Mouse (Mus musculus): ENCODE results near the gene Ivns1abp. TPM values are rescaled to one million over a fixed set of nuclear protein-coding genes. Genes with fewer than 3 reads are reported as not detected.
"Not testable (repeated sequence)": the region's sequence is repeated elsewhere in the genome, so short reads cannot be mapped to it uniquely, and the experiment has no call there.

The Ivns1abp gene
- polyA plus RNA-seq, 1 experiment from 2014 or later = 319 TPM

- 46% methylated on average over 3 of the region's 3 CpGs for WGBS
These were observed 2.0 kb upstream of the Ivns1abp start for GRCm38 (mm10) chr1:151342311-151342710.

DNA sequence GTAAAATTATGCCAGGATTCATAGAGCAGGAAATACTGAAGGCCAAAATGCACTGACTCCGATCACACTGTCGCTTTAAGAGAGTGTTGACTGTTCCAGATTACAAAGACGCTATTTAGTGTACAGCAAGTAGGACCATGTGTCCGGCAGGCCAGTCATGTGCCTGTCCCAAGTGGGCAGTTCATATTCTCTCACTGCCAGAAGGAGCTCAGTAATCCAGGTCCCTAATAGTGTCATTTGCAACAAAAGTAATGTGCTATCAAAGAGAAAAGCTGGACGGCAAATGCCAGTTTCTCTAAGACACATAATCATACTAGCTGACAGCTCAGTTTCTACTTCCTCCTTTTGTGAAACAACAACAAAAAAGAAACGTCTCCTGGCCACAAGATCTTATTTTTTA lies 1.3 kb upstream of the Ivns1abp start:
- H3K9ac ChIP-seq = 0 out of 2 replicates have a peak overlapping the region, but pooled peaks have one; percentile 18
- H3K27ac ChIP-seq (ENCODE audit: poor library complexity, severe bottlenecking) = peak overlapping the region; percentile 94
- H3K4me3 ChIP-seq = peak overlapping the region; percentile 76
- H3K4me1 ChIP-seq (replicated peaks) = peaks cover 56% of the 10 kb centered on the region
- ATAC-seq (ENCODE audit: insufficient number of reproducible peaks, low FRiP score) = no peak
- no peaks in the 10 kb centered on the region for H3K27me3 ChIP-seq (replicated peaks)
- WGBS = 17% methylated on average over 6 of the region's 6 CpGs
- no peaks in the 10 kb centered on the region for H3K36me3 ChIP-seq
- H3K9me3 ChIP-seq (replicated peaks) = no peaks in the 10 kb centered on the region
- H3K4me2 ChIP-seq = peak overlapping the region; percentile 85

More at GRCm38 (mm10) chr1:151342311-151342710, 2.0 kb upstream of the Ivns1abp start:
- no peak overlapping the region for H3K4me3 ChIP-seq
- peak overlapping the region; percentile 51; the same call in 1 of the 2 replicates for H3K27ac ChIP-seq (ENCODE audit: poor library complexity, severe bottlenecking)
- no peak for ATAC-seq (ENCODE audit: insufficient number of reproducible peaks, low FRiP score)
- no peak overlapping the region for H3K9ac ChIP-seq
- no peaks in the 10 kb centered on the region for H3K27me3 ChIP-seq (replicated peaks)
- H3K36me3 ChIP-seq = no peaks in the 10 kb centered on the region
- no peaks in the 10 kb centered on the region for H3K9me3 ChIP-seq (replicated peaks)
- H3K4me1 ChIP-seq (replicated peaks) = peaks cover 60% of the 10 kb centered on the region
- peak overlapping the region; percentile 85 for H3K4me2 ChIP-seq

- no peaks in the 10 kb centered on the region for H3K27me3 ChIP-seq (replicated peaks)
- H3K36me3 ChIP-seq = no peaks in the 10 kb centered on the region
- H3K9me3 ChIP-seq (replicated peaks) = no peaks in the 10 kb centered on the region
- H3K4me2 ChIP-seq = peak overlapping the region; percentile 85
- no peak for ATAC-seq (ENCODE audit: insufficient number of reproducible peaks, low FRiP score)
- H3K4me1 ChIP-seq (replicated peaks) = peaks cover 54% of the 10 kb centered on the region
- peak overlapping the region; percentile 76 for H3K4me3 ChIP-seq
- H3K27ac ChIP-seq (ENCODE audit: poor library complexity, severe bottlenecking) = peak overlapping the region; percentile 94
- WGBS = under 1% methylated on average over 17 of the region's 17 CpGs
- H3K9ac ChIP-seq = peak overlapping the region; percentile 83
These were observed 550 bp upstream of the Ivns1abp start for GRCm38 (mm10) chr1:151343571-151344282.

GRCm38 (mm10) chr1:151345109-151345862 lies 1.0 kb downstream of the Ivns1abp start:
- Histone ChIP-seq H3K27me3 (replicated peaks) (no peaks in the 10 kb centered on the region), H3K4me3 (peak overlapping the region; percentile 76), H3K4me1 (replicated peaks) (peaks cover 47% of the 10 kb centered on the region), H3K9ac (peak overlapping the region; percentile 95), H3K9me3 (replicated peaks) (no peaks in the 10 kb centered on the region), H3K36me3 (peaks cover 8% of the 10 kb centered on the region), H3K27ac (ENCODE audit: poor library complexity, severe bottlenecking) (peak overlapping the region; percentile 94), H3K4me2 (peak overlapping the region; percentile 85)
- WGBS = under 1% methylated on average over 55 of the region's 55 CpGs
- ATAC-seq (ENCODE audit: insufficient number of reproducible peaks, low FRiP score) = peak; percentile 80

- peaks cover 47% of the 10 kb centered on the region for H3K4me1 ChIP-seq (replicated peaks)
- no peaks in the 10 kb centered on the region for H3K27me3 ChIP-seq (replicated peaks)
- peak overlapping the region; percentile 76 for H3K4me3 ChIP-seq
- H3K4me2 ChIP-seq = peak overlapping the region; percentile 85
- H3K9me3 ChIP-seq (replicated peaks) = no peaks in the 10 kb centered on the region
- H3K27ac ChIP-seq (ENCODE audit: poor library complexity, severe bottlenecking) = peak overlapping the region; percentile 94; the same call in 1 of the 2 replicates
- peak overlapping the region; percentile 95 for H3K9ac ChIP-seq
- no peak for ATAC-seq (ENCODE audit: insufficient number of reproducible peaks, low FRiP score)
- H3K36me3 ChIP-seq = peaks cover 12% of the 10 kb centered on the region
These were observed 1.6 kb downstream of the Ivns1abp start for GRCm38 (mm10) chr1:151345863-151346195.

- peak overlapping the region; percentile 77 for H3K27ac ChIP-seq (ENCODE audit: poor library complexity, severe bottlenecking)
- peak overlapping the region; percentile 72 for H3K9ac ChIP-seq
- no peaks in the 10 kb centered on the region for H3K27me3 ChIP-seq (replicated peaks)
- ATAC-seq (ENCODE audit: insufficient number of reproducible peaks, low FRiP score) = no peak
- H3K36me3 ChIP-seq = peaks cover 20% of the 10 kb centered on the region
- peak overlapping the region; percentile 76 for H3K4me3 ChIP-seq
- peak overlapping the region; percentile 85 for H3K4me2 ChIP-seq
- no peaks in the 10 kb centered on the region for H3K9me3 ChIP-seq (replicated peaks)
- 11% methylated on average over 6 of the region's 6 CpGs for WGBS
- H3K4me1 ChIP-seq (replicated peaks) = peaks cover 42% of the 10 kb centered on the region
These were observed 2.4 kb downstream of the Ivns1abp start for GRCm38 (mm10) chr1:151346681-151347127.

DNA sequence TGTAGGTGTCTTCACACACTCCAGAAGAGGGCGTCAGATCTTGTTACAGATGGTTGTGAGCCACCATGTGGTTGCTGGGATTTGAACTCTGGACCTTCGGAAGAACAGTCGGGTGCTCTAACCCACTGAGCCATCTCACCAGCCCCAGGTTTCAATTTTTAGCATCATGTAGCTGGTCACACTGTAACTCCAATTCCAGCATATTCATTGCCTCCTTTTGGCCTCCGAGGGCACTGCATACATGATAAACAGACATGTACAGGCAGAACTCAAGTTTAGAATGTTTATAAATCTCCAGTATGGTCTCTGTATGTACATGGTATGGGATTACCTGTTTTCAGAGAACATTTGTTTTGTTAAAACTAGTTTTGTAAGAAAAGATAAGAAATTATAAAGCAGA lies 4.0 kb downstream of the Ivns1abp start:
- H3K4me1 ChIP-seq (replicated peaks) = peaks cover 29% of the 10 kb centered on the region
- ATAC-seq (ENCODE audit: insufficient number of reproducible peaks, low FRiP score); H3K9me3 ChIP-seq (replicated peaks); H3K4me3 ChIP-seq; H3K9ac ChIP-seq; H3K27ac ChIP-seq (ENCODE audit: poor library complexity, severe bottlenecking); H3K27me3 ChIP-seq (replicated peaks); H3K4me2 ChIP-seq: not testable (repeated sequence)
- H3K36me3 ChIP-seq = peaks cover 36% of the 10 kb centered on the region
- WGBS = 75% methylated on average over 4 of the region's 4 CpGs

DNA sequence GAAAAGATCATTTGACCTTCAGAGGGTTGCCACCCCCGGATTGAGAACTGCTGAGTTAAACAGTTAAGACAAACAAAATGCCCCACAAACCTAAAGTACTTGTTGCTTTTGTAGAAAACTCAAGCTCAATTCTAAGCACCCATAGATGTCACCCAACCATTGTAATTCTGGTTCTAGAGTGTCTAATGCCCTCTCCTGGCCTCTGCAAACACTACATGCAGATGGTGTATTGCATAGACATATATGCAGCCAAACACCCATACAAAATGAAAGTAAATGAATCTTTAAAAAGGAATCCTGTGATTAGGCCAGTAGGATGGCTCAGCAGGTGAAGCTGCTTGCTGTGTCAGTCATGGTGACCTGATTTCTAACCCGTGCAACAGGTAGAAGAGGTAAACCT lies 8.6 kb downstream of the Ivns1abp start:
- H3K27ac ChIP-seq (ENCODE audit: poor library complexity, severe bottlenecking) = no peak overlapping the region
- H3K9ac ChIP-seq = no peak overlapping the region
- no peaks in the 10 kb centered on the region for H3K9me3 ChIP-seq (replicated peaks)
- H3K36me3 ChIP-seq = peaks cover 74% of the 10 kb centered on the region
- H3K4me1 ChIP-seq (replicated peaks) = peaks cover 18% of the 10 kb centered on the region
- no peaks in the 10 kb centered on the region for H3K27me3 ChIP-seq (replicated peaks)
- H3K4me3 ChIP-seq = no peak overlapping the region
- WGBS = 86% methylated on average over 2 of the region's 2 CpGs
- H3K4me2 ChIP-seq = no peak overlapping the region
- ATAC-seq (ENCODE audit: insufficient number of reproducible peaks, low FRiP score) = no peak

DNA sequence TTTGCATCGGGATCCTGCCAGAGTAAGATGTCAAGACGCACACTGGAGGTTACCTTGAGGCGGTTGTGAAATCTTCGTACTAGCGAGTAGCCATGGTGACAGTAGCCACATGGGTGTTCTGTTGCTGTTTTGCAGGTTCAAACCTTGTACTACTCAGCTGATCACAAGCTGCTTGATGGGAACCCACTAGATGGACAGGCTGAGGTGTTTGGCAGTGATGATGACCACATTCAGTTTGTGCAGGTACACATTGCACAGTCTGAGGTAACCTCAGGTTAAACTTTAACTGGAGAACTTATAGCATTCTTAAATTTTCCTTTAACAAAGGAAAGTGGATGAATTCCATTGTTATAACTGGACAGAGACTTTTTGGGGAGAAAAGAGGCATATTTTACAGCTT lies 11.7 kb downstream of the Ivns1abp start:
- 96% methylated on average over 5 of the region's 5 CpGs for WGBS
- ATAC-seq (ENCODE audit: insufficient number of reproducible peaks, low FRiP score) = no peak
- Histone ChIP-seq H3K36me3 (peaks cover 90% of the 10 kb centered on the region), H3K4me3 (no peak overlapping the region), H3K9ac (no peak overlapping the region), H3K4me2 (no peak overlapping the region), H3K9me3 (replicated peaks) (no peaks in the 10 kb centered on the region), H3K27me3 (replicated peaks) (no peaks in the 10 kb centered on the region), H3K4me1 (replicated peaks) (no peaks in the 10 kb centered on the region), H3K27ac (ENCODE audit: poor library complexity, severe bottlenecking) (no peak overlapping the region)

- Histone ChIP-seq H3K36me3 (peaks cover 85% of the 10 kb centered on the region), H3K4me2 (no peak overlapping the region), H3K27me3 (replicated peaks) (no peaks in the 10 kb centered on the region), H3K9ac (no peak overlapping the region), H3K4me3 (no peak overlapping the region), H3K9me3 (replicated peaks) (no peaks in the 10 kb centered on the region), H3K4me1 (replicated peaks) (no peaks in the 10 kb centered on the region), H3K27ac (ENCODE audit: poor library complexity, severe bottlenecking) (no peak overlapping the region)
- WGBS = 86% methylated on average over 3 of the region's 3 CpGs
- no peak for ATAC-seq (ENCODE audit: insufficient number of reproducible peaks, low FRiP score)
These were observed 15.1 kb downstream of the Ivns1abp start for GRCm38 (mm10) chr1:151359374-151359773.

- Histone ChIP-seq H3K27ac (ENCODE audit: poor library complexity, severe bottlenecking) (no peak overlapping the region; the same call in 1 of the 2 replicates), H3K9ac (no peak overlapping the region), H3K27me3 (replicated peaks) (no peaks in the 10 kb centered on the region), H3K4me2 (no peak overlapping the region), H3K4me3 (no peak overlapping the region), H3K9me3 (replicated peaks) (no peaks in the 10 kb centered on the region), H3K36me3 (peaks cover 74% of the 10 kb centered on the region), H3K4me1 (replicated peaks) (peaks cover 3% of the 10 kb centered on the region)
- 83% methylated on average over 8 of the region's 8 CpGs for WGBS
- no peak for ATAC-seq (ENCODE audit: insufficient number of reproducible peaks, low FRiP score)
These were observed 22.8 kb downstream of the Ivns1abp start for GRCm38 (mm10) chr1:151366944-151367605.

Data from heart, embryonic 12.5 days (tissue).